Mouse (Mus musculus) embryo, embryonic 11 days (tissue): ENCODE measurements around the gene Clec11a.

Experiments used
- DNase-seq: peaks from one replicate; pipeline ENCODE4 v3.0.0-alpha.2; 2015

The Clec11a gene

GRCm38 (mm10) chr7:44276461-44277249 lies 30.0 kb downstream of the Clec11a start:
- no peak for DNase-seq

GRCm38 (mm10) chr7:44275546-44275945 lies 31.2 kb downstream of the Clec11a start:
- DNase-seq = no peak

- DNase-seq = no peak
Measured at GRCm38 (mm10) chr7:44274096-44274495, 32.6 kb downstream of the Clec11a start.

- DNase-seq = no peak
Measured at GRCm38 (mm10) chr7:44273446-44273845, 33.3 kb downstream of the Clec11a start.

- DNase-seq = no peak
Measured at GRCm38 (mm10) chr7:44272546-44272945, 34.2 kb downstream of the Clec11a start.

GRCm38 (mm10) chr7:44271309-44271708 lies 35.4 kb downstream of the Clec11a start:
- DNase-seq = no peak

- no peak for DNase-seq
Measured at GRCm38 (mm10) chr7:44269397-44269796, 37.3 kb downstream of the Clec11a start.

- no peak for DNase-seq
Measured at GRCm38 (mm10) chr7:44268117-44268516, 38.6 kb downstream of the Clec11a start.

- peak; percentile 94 for DNase-seq
Measured at GRCm38 (mm10) chr7:44262791-44263643, 43.7 kb downstream of the Clec11a start.

GRCm38 (mm10) chr7:44261147-44261546 lies 45.6 kb downstream of the Clec11a start, which contains the start of gene Gm15517:
Gene Gm15517, plus strand, starts transcription at chr7:44261447.
- DNase-seq = no peak

GRCm38 (mm10) chr7:44260410-44260809 lies 46.3 kb downstream of the Clec11a start:
- no peak for DNase-seq

GRCm38 (mm10) chr7:44257278-44257677 lies 49.4 kb downstream of the Clec11a start, which contains the start of gene Acp4:
Gene Acp4, minus strand, starts transcription at chr7:44257378.
- no peak for DNase-seq

- no peak for DNase-seq
Measured at GRCm38 (mm10) chr7:44254930-44255329, 51.8 kb downstream of the Clec11a start.

- no peak for DNase-seq
Measured at GRCm38 (mm10) chr7:44253023-44253616, 53.6 kb downstream of the Clec11a start.
